Mouse (Mus musculus): ENCODE measurements around the gene Adam22.
"Not testable (repeated sequence)": the region's sequence is repeated elsewhere in the genome, so short reads cannot be mapped to it uniquely, and the experiment has no call there.

Gene Adam22

GRCm38 (mm10) chr5:8057018-8057323 is 311.0 kb downstream of the Adam22 start:
- no peak for DNase-seq (ENCODE audit: low read depth, low spot score)

- peak; percentile 37 for DNase-seq (ENCODE audit: low read depth, low spot score)
Measured at GRCm38 (mm10) chr5:8056141-8057017, 311.6 kb downstream of the Adam22 start.

GRCm38 (mm10) chr5:8055721-8056129 is 312.2 kb downstream of the Adam22 start:
- DNase-seq (ENCODE audit: low read depth, low spot score), result no peak

GRCm38 (mm10) chr5:8053827-8054226 is 314.1 kb downstream of the Adam22 start:
- DNase-seq (ENCODE audit: low read depth, low spot score), result no peak

- DNase-seq (ENCODE audit: low read depth, low spot score), result no peak
Measured at GRCm38 (mm10) chr5:8045855-8046254, 322.1 kb downstream of the Adam22 start, which contains the start of gene Sri. Gene Sri (plus strand): TSS chr5:8046078.

- DNase-seq (ENCODE audit: low read depth, low spot score), result not testable (repeated sequence)
Measured at GRCm38 (mm10) chr5:8034596-8034995, 333.4 kb downstream of the Adam22 start.
